Mouse (Mus musculus) cerebellum, adult 18-20 months (tissue): ENCODE measurements around the gene Slc6a20a.

Experiments
- DNase-seq, 2 experiments: peaks; one replicate each; pipeline ENCODE4 v3.0.0; 2021

Gene Slc6a20a

GRCm38 (mm10) chr9:123636771-123637170, 41.9 kb downstream of the Slc6a20a start:
- DNase-seq = no peak

DNA sequence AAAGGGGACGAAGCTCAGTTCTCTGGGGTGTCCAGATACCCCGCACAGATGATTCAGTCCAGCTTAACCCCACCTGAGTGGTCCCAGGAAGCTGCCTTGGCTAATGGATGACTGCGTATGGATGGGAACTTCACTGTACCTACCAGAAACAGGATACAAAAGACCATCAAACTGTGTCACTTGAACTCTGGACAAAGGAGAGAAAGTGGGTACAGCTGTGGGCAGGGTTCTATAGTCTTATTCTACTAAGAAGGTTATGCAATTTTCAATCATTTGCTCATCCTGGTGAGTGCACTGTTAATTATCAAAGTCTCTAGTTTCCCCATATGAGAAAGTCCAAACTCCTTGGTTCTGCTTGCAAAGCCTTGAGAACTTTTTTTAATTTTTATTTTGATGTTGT, 45.7 kb downstream of the Slc6a20a start:
- no peak for DNase-seq

DNA sequence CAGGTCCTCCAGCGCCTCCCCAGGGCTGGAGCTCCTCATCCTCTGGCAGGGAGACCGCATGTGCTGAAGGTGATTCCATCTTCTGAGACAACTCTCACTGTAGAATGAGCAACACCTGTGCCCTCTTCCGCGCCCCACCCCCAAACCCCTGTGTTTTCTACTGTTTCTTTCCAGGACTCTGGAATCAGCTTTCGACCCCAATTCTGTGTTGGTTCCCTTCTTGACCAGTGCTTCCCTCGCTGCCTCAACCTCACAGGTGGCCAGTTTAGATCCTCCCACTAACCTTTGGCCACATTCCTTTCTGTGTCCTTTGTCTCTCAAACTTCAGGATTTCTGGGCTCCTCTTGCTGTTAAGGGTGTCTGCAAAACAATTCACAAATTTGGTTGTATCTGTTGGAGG, 46.4 kb downstream of the Slc6a20a start, which contains the start of gene Slc6a20b:
Gene Slc6a20b, minus strand, starts transcription at position 285 of the 400 bp plus-strand sequence.
- DNase-seq = no peak

- no peak for DNase-seq
These were observed 47.0 kb downstream of the Slc6a20a start for GRCm38 (mm10) chr9:123631666-123632065.

DNA sequence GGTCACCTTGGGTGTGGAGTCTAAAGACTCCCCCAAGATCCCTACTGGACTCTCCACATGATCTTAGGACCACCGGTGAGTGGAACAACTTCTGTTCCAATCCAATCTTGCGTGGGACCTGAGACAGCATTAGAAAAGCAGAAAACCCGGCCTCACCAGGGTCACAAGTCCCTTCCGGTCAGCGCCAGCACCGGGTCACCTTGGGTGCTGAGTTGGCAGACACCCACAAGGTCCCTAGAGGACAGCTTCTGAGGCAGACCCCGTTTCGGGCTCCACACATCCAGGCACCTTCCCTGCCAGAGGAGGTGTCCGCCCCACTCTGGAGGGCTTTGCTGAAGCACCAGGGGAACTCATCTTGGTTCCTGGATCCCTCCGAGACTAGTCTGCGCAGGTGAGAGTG, 52.9 kb downstream of the Slc6a20a start:
- DNase-seq = no peak

GRCm38 (mm10) chr9:123624741-123625140, 53.9 kb downstream of the Slc6a20a start:
- DNase-seq = no peak

- no peak for DNase-seq
These were observed 58.2 kb downstream of the Slc6a20a start for GRCm38 (mm10) chr9:123620311-123621098.

DNA sequence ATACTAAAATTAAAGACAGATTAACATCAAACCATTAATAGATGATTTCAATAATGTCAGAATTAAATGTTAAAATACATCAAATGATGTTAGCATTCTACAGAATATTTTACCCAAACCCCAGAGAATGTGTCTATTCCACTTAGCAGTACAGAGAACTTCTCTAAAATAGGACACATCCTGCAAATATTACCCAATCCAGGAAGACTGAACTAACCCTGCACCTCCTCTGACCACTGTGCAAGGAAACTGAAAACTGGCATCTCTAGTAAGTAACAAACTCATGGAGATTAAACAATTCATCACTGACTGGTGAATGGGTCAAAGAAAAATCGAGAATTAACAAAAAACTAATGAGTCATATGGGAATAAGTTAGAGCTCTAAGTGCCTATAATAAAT, 77.2 kb downstream of the Slc6a20a start:
- DNase-seq = no peak

- DNase-seq = no peak
These were observed 81.3 kb downstream of the Slc6a20a start for GRCm38 (mm10) chr9:123597376-123597775.

DNA sequence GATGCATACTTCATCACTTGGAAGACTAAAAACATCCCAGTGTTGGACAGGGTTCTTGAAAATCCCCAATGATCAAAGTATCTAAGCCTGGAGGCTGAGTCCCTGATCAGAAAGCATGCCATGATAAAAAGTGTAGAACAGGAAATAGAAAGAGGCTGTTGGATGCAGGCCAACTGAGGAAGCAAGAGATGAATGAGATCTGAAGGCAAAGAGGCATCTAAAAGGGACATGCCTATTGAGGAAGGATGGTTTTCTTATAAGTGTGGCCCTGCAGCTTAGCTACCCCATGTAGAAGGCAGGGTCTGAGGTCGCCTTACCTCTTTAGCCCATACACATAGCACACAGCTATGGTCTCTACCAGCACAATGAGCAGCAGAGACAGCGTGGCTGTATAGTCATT, 81.8 kb downstream of the Slc6a20a start:
- DNase-seq = no peak

- no peak for DNase-seq
These were observed 83.5 kb downstream of the Slc6a20a start for GRCm38 (mm10) chr9:123595194-123595593.

DNA sequence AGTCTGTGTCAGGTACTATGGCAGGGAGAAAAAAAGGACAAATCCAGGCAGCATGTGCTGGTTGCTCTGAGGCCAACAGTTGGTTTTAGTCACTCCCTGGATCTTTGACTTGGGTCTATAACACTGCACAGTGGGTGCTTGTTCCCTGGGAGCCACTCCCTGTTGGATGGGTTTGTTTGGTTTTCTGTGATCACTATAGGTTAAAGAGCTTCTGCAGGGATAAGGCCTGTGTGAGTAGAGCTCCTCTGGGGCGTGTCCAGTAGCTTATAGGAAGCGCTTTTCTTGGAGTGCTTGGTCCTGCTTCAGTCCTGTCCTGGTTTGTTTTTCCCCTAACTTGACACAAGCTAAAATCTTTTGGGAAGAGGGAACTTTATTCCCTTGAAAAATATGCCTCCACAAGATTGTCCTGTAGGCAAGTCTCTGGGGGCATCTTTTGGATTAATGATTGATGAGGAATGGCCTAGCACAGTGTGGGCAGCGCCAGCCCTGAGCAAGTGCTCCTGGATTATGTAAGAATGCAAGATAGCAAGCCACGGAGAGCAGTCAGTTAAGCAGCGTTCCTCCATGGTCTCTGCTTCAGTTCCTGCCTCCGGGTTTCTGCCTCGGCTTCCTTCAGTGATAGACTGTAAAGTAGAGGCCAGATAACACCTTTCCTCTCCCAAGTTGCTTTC, 89.3 kb downstream of the Slc6a20a start:
- DNase-seq = no peak
